Mouse (Mus musculus) lung, postnatal 14 days (tissue): ENCODE measurements at regions not wholly inside any gene's neighbourhood (a gene's known extent, or its start where the extent isn't known, plus 50 kb on each side); places are given as distances from the start of the nearest gene placed in this dataset.

Experiments used
- DNase-seq: peaks from one replicate; pipeline ENCODE4 v3.0.0; 2021

DNA sequence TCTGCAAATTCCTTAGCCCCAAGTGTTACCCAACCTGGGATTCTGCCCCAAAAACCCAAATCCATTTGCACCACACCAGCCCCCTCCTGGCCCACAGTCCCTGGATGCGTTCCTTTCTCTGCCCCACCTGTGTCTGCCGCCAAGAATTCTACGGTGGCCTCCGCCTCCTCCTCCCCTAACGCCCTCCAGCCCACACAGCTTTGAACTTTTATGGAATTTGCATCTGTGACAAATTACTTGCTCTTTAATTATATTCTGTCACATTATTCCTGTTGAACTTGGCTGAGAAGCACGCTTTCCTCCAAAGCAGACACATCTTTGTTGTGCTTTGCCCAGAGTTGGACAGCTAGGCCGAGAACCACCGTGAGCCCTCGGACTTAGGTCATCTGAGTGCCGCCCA lies 131.8 kb upstream of the Cops8 start:
- DNase-seq: no peak

DNA sequence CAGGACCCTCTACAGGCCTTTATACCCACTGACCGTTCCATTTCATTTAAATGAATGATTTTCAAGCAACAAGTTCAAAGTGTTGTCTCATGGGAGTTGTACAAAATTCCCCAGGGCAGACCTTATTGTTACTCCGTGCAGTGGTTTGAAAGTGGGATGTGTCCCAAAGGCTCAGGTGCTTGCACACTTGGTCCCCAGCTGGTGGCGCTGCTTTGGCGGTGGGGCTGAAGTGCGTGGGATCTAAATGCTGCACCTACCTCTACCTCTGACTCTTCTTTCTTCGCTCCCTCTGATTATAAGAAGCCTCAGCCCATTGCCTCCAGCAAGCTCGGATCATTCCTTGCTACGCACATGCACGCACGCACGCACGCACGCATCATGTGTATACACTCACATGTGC lies 131.0 kb upstream of the Cops8 start:
- no peak for DNase-seq

DNA sequence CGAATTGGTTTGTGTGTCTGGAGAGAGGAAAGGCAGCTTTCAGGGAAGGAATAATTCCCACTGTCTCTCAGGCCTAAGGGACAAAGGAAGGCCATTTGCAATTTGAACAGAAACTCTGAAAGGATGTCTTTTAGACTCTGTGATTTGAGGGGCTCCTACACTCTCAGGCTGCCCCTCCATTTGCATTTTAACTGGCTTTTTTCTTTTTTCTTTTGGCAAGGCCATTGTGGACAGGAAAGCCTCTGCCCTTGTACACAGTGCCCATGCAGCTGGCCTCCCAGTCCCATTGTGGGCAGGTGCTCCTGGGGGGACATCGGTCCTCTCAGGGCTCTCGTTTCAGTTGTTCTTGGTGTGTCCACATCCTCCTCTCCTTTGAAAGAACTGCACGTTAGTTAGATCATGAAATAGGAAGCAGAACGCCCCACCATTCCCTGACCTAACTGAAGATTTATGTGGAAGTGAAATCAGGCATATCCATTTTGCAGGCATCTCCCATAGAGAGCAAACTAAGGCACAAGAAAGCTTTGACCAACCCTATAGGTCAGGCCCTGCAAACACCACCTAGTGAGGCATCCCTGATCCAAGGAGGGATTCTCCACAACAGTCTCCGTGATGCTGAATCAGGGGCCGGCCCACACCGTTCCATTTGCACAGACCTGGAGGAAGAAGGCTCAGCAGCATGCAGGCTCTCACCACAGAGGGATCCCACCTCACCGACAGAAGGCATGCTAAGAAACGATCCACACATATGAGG lies 127.5 kb upstream of the Cops8 start:
- no peak for DNase-seq

DNA sequence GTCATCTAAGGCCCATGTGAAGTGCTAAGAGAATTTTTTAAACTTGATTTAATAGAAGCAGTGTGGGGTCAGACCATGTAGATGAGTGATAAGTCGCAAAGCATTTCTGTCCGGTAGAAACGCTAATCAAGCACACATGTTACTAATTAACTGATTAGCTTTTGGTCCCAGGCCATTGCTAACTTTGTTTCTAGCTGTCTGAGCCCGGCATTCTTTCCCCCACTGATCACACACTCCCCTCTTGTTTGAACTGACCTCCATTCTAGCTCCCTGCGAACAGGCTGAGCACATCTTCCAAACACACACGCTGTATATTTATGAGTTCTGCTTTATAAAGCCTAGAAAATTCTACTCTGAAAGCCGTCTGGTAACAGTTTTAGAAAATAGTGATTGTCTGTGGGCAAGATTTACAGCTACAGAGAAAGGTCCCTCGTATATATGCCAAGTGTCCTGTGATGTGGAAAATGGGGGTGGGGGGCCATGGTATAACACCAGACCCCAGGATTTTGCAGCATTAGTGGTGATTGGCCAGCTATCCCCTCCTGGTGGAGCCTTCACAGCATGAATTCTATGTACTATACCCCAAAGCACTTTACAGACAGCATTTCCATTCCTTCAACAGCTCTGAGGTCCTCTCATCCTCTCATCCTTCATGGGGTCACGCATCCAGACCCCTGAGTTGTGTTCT lies 126.1 kb upstream of the Cops8 start:
- DNase-seq: no peak

DNA sequence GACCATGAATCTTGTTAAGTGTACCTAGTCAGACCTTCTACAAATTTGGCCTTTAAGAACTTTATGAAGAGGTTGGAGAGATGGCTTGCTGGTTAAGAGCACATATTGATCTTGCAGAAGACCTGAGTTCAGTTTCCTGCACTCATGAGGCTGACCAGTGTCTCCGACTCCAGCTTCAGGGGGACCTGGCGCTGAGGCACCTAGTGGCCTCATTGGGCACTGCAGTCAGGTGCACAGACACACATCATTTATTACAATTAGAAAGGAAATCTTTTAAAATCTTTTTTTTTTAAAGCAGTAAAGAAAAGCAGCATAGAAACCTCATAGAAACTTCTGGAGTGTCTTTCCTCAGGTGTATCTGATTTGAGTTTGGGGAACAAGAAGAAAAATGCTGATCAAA lies 123.9 kb upstream of the Cops8 start:
- no peak for DNase-seq

DNA sequence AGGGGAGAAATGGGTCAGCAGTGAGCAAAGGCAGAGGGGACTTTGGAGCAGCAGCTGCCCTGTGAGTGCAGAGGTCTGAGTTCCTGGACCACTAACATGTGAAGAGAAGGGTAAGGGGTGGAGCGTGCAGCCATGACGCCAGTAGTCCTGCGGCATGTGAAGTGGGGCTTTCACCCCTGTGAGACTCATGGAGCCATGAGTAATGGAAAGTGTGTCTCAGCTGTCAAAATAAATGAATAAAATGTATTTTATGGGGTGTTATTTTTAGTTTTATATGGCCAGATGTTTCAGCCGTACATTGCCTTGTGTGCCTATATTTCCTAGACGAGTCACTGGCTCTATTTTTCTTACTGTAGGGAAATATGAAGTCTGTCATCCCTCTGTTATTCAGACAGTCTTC lies 121.5 kb upstream of the Cops8 start:
- no peak for DNase-seq

DNA sequence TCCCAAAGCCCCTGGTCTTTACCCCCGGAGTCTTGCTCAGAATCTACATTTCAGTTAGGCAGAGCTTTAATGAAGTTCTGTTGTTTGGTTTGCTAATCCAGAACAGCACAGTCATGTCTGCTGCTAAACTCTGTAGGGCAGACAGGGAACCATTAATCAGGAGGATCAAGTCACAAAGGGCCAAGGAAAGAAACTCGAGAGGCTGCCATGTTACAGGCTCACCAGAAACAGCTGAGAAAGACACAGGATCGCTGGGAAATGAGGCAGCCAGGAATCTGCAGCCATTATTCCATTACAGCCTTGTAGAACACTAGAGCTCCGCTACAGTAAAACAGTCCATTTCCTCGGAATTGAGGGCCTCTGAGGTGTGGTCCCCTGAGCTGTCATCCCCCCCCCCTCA lies 121.1 kb upstream of the Cops8 start:
- DNase-seq: no peak

DNA sequence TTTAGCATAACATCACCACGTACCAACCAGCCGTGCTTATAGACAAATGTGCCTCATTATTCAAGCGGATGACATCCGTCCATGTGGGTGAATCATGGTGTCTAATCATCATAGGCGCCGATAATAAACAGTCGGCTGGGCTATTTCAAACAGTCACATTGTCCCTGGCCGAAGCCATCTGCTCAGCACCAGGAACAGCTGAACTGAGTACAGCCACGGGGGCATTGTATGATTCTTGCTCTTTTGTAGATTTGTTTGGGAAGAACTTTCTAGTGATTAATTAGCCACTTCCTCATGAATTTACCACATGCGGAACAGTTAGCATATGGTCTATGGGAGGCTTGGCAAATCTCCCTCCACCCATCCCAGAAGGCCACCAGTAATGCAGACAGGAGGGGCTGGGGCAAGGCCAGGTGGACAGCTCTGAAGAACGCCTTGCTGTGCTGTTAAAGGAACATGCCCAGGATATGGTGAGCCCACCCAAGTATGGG lies 116.4 kb upstream of the Cops8 start:
- DNase-seq: no peak

DNA sequence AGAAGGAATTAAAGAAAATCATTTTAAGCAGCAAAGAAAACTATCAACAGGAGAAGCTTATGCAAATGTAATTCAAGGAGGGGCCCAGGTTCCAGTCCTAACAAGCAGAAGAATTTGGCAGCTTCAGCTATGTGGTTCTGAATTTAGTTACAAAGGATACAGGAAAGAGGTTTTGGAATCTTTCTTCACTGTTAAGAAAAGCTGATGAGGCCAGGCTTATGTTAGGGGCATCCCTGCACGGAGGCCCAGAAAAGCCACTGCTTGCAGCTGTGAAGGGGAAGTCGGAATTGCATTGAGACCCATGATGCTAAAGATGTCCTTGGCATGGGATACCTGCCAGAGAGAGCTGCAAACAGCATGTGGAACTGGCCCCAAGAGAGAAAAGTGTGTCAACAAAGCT lies 114.9 kb upstream of the Cops8 start:
- no peak for DNase-seq

DNA sequence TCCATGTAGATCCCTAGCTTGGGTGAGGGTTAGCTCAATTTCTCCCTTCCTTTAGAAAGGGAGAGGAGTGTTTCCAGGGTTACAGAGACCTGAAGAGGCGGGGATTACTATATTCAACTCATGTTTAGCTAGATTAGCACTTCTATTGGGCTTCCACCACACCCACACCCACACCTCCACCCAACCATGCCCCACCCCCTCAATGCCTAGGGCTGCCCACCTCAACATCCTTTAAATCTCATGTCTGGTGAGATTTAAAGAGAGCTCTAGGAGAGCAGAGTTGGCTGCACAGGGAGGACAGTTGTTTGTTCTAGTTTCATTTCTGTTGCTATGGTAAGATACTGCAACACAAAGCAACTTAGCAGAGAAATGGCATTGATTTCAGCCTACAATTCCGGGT lies 113.8 kb upstream of the Cops8 start:
- no peak for DNase-seq

DNA sequence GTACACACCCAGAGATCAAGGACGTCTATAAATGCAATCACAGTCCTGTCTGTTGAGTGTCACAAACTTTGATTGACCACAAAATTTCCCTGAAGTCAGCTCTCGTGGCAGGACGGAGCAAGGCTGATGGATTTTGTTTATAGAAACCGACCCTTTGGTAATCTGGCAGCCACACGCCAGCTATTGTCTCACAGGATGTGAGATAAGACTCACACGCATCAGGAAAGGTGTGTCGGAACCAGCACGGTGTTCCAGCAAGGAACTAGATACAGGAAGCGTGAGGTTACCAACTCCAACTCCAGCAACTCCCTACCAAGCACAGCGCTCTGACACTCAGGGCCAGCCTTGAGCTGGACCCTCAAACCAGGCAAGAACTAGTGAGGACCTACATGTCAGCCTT lies 112.4 kb upstream of the Cops8 start:
- peak; percentile 46 for DNase-seq

DNA sequence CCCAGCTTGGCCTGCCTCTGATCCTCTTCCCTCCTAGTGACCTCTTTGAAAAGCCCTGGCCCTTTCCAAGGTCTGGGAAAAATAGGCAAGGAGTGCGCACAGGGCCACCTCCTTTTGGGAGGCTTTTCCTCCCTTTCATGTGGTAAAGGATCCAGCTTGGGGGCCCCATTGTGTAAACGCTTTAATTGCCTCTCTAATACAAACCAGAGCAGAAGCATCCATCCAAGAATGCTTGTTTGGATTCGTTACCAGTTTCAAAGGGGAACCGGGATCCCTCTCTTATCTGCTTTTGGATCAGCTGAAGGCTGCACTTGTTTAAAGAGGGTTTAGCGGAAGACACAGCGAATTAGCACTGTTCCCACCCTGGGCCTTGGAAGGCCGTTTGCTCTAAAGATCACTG lies 109.3 kb upstream of the Cops8 start:
- DNase-seq: no peak

DNA sequence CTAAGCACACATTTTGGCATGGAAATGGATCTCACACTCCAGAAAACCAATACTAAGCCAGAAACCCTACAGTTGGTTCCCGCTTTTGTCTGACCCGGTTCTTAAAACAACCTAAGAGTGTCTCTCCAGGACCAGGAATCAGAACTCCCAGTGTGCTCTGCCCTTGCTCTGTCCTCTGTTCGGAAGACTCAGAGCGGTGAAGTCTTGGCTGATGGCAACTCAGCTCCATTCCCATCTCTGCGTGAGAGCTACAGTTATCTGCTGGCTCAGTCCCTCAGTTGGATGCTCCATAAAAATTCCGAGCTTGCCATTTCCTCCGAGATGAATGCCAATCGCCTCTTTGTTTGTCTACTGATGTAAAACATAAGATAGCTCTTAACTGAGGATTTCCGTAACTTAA lies 107.6 kb upstream of the Cops8 start:
- DNase-seq: no peak

DNA sequence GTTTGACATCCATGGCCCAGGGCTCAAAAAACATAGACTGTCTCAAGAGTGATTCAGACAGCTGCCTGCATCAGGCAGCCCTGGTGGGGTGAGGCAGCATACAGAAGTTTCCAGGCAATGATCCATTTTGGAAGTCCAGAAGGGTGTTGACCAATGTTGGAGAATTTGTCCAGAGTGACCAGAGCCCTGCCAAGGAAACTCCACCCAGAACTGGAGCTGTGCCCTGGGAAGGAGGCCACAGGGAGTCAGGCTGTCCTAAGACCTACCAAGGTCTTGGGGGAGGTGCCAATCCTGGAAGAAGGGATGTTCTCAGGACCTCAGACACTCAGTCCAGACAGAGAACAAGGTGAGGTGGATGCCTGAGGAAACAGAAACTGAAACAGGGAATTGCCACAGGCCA lies 105.2 kb upstream of the Cops8 start:
- DNase-seq: peak; percentile 64

DNA sequence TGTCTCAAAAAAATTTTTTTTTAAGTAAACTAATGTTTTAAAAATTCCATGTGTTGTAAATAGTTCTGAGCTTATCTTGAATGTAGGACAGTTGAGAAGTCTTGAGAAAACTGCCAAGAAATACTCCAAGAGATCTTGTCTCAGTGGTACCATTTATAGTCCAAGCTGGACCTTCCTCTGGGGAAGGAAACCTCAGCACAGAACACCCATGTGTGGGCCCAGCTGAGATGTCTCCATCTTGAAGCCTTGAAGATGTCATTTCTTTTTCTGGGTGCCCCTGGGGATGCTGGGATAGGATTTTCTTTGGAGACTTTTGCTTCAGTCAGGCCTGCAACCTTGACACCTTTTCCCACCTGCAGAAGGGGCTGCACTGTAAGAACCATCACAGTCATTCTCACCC lies 101.4 kb upstream of the Cops8 start:
- no peak for DNase-seq

DNA sequence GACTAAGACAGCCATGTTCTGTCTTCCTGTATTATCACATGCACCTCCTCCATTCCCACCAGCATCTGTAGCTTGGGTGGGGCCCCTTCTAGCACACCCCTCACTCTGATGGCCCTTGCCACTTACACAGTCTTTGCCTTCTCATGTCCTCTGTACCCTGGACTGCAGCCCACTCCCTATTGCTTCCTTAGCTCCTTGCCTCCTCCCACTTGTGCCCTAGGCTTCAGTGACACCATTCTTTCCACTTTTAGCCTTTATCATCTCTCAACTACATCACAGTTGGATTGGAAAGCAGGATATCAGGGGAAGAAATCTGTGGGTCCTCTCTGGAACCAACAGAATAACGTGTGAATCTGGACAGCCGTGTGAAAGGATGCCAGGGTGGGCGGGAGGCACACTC lies 100.4 kb upstream of the Cops8 start:
- DNase-seq: no peak

DNA sequence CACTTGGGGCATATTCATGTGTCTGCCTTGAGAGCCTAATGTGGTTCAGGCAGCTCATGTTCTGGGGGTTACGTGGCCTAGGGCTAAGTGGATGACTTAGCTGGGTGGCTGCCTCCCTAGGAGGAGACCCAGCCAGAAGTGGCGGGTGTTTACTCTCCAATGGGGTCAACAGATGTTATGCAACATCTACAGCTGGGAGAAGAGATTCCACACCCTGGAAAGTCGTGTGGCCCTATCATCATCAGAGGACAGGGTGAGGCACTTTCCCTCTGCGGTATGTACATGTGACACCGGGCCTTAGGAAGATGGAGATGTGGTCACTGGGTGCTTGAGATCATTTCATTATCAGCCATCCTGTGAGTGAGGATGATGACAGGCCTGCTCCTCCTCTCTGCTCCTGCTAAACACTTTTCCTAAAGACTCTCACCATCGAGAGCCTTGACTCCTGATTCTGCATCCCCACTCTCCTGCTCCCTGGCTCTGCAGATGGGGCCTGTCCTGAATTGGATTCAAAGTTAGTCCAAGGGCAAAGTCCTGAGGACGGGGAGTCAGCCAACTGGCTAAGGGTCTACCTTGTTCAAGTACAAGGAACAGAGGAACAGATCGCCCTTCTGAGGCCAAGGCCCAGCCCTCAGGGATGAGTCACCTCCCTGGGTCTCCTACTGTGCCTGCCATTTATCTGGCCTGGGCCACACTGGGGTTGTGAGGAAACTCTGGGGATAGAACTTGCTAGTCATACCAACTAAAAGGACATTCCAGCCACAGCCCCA lies 99.8 kb upstream of the Cops8 start:
- no peak for DNase-seq

DNA sequence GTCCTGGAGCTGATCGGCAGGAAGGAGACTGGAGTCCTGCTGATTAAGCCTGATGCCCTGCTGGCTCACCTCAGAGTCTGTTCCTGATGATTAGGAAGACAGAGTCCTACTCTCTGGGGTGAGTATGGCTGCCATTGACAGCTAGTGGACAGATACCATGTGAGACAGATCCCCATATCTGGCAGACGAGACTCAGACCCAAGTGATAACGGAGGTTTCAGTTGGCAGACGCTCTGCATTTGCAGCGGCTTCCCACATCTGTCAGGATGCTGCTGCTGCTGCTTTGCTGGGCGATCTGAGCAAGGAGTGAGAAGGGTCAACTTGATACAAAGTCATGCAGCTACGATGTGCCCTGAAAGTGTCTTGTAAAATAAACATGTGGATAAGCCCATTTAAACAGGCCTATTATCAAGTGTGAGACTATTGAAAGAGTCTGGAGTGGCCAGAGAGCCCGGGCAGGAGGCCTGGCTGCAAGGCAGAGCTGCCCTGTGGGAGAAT lies 98.1 kb upstream of the Cops8 start:
- DNase-seq: no peak

DNA sequence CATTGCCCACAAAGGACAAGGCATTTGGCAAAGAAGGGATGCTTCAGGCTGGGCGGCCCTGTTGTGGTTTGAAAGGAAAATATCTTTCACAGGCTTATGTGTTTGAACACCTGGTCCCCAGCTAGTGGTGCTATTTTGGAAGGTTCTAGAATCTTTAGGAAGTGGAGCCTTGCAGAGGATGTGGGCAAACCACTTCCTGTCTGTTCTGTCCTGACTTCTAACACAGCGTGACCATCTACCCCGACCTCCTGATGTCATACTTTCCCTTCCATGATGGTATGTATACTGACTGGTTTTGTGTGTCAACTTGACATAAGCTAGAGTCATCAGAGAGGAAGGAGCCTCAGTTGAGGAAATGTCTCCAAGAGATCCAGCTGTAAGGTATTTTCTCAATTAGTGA lies 97.2 kb upstream of the Cops8 start:
- DNase-seq: no peak

DNA sequence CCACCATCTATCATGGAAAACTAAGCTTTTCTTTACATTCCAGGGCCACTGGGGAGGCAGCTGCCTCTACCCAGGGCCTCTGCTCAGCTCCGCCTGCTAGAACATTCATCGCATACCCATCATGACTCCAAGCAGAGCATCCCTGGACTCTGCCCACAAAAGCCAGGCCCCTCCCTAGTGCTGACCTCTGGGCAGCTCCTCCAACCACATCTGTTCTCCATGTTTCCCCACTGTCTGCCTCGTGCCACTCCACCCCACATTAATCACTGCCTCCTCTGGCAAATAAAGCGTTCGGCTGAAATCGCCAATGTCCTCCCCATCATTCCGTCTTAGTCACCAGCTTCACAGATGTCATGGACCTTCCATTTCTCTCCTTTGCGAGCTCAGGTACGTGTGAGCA lies 96.2 kb upstream of the Cops8 start:
- no peak for DNase-seq

DNA sequence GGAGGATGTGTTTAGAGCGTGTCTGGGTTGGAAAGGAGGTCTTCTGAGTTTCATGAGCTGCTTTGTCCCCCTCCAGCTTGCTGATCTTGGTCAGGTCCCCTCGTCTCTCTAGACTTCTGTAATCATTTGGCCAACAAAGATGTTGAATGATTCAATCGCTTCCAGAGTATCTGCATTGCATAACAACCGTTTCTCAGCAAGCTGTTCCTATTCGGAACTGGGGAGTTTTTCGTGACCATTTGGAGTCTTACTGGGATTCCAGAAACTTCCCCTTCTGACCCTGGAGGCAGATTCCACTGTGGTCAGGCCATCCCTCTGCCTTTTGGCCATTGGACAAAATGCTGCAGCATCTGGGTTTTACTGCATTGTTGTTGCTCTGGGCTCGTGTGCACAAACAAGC lies 93.4 kb upstream of the Cops8 start:
- peak; percentile 7 for DNase-seq

DNA sequence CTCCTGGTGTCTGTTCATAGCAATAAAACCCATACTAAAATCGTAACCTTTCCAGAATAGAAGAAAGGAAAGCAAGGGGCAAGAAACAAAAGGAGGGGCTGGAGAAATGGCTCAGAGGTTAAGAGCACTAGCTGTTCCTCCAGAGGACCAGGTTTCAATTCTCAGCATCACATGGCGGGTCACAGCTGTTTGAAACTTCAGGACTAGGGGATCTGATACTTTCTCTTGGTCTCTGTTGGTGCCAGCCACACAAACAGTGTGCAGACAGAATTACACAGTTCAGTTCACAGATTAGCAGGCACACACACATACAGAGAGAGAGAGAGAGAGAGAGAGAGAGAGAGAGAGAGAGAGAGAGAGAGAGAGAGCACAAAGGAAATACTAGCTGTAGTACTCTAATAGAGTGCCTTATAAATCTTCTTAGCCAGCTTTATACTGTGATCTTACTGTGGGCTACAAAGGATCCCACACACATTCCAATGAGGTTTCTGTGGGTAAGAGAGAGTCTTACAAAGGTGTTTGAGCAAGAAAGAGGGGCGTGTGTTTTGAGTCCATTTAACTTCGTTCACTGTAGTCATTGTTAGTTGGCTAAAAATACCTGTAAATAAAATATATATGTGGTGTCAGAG lies 89.2 kb upstream of the Cops8 start:
- DNase-seq: no peak

DNA sequence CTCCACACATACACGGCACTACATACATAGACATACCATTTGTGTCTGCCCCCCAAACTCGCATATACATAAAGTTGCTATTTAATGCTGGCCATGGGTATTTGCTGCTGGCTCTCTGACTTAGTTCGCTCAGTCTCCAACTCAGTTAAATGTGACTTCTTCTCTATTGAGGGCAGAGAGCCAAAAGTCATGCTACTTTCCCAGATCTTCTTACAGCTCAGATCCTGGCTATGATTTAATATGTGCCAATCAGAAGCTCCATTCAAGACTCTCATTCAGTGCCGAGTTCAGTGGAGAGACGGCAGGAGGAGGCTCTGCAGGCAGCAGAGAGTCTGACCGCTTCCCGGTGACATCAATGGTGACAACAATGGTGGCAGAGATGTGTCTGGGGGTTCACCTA lies 88.6 kb upstream of the Cops8 start:
- DNase-seq: no peak
